Mouse (Mus musculus) cerebellum, postnatal 4 days (tissue): ENCODE results near the gene Olfr896-ps1.

Source experiments
- DNase-seq, 2 experiments: peaks; one replicate each; pipeline ENCODE4 v3.0.0; 2022; ENCODE audit warnings: low spot score in 2 of 2, mixed read lengths in 1 of 2

The Olfr896-ps1 gene

DNA sequence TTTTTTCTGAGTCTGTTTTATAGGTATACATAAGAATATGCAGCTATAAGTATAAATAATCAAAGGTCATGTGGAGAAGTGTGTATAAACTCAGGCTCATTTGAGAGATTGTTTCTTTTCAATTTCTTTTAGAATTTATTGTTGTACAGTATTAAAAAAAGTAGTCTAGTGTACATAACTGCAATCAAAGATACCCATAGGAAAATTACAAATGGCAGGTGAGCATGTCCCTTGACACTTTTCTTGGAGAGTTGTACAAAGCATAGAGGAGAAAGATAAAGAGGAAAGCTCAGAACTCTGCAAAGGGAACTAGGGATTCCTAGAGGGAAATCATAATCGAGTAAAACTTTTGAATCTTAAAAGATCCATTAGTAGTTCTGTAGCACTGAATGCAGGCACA, at the start of gene Olfr896-ps1:
Olfr896-ps1 (plus strand) TSS at position 301 of the 400 bp plus-strand sequence.
- no peak for DNase-seq

DNA sequence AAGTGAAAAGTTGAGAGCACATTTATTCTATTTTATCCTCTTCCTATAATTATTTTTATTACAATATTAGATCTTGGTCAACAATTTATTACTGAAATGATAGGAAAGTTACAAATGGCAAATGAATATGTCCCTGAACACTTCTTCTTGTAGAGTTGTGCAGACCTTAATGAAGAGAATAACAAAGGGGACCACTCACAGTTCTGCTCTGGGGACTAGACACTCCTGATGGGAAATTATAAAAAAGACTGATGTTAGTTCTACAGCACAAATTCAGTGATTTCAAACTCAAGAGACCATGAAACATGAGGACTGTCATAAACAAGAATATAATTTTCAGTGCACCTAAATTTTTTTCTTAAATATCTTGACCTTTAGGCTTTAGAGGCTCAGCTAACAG, 38.4 kb upstream of the Olfr896-ps1 start, which contains the start of gene Olfr143:
Olfr143 (plus strand) TSS at position 301 of the 400 bp plus-strand sequence.
- no peak for DNase-seq

DNA sequence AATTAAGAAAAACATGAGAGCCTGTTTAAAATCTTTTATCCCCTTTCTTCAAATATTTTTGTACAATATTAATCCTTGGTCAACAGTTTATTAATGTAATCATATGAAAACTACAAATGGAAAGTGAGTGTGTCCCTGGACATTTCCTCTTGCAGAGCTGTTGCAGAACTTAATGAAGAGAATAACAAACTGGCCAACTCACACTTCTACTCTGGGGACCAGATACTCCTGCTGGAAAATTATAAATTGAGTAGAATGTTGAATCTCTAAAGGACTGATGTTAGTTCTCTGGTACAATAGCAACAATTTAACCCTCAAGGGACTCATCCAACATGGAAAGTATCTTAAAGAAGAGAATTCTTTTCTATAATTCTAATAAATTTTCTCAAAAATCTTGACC, 23.4 kb upstream of the Olfr896-ps1 start, which contains the start of gene Olfr895:
Olfr895 (plus strand) TSS at position 301 of the 400 bp plus-strand sequence.
- no peak for DNase-seq

DNA sequence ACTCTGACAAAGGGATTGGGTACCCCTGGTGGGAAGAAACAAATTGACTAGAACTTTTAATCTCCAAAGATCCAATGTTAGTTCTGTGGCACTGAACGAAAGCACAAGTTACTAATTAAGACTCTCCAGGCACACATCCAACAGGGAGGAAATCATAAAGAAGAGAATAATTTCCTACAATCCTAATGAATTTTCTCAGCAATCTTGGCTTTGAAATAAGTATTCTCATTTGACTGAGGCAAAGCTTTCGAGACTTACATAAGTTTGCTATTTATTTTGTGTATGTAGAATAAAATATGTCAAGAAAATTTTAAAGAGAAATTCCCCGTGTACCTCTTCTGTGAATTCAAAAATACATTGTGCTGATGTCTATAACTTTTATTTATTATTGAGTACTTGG, 37.9 kb downstream of the Olfr896-ps1 start, which contains the start of gene Olfr25:
Olfr25 (plus strand) TSS at position 301 of the 400 bp plus-strand sequence.
- DNase-seq = no peak
